Mouse (Mus musculus) thymus, postnatal 14 days (tissue): ENCODE results near the gene Ifitm3.
"Not testable (repeated sequence)": the region's sequence is repeated elsewhere in the genome, so short reads cannot be mapped to it uniquely, and the experiment has no call there.

ENCODE experiments used
- DNase-seq: peaks from one replicate; pipeline ENCODE4 v3.0.0; 2021

The Ifitm3 gene

DNA sequence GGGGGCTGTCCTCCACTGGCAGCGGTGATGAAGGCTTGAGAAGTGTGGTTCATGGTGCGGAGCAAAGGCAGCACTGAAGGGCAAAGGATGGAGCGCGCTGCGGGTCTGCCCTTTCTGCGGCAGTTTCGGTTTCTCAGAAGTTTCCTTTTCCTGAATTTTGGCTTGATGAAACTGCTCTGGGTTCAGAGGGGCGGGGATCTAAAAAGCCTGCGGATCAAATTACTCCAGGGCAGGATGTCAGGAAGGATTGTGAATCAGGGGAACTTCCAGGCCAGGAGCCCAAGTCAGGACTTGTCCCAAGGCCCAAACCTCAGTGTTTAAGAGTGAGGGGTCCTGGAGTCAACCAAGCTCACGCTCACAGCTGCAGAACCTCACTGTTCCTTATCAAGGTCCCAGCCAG, at the start of gene Ifitm3:
TSS of gene Ifitm3 (minus strand) at position 178 of the 400 bp plus-strand sequence.
- DNase-seq = no peak

DNA sequence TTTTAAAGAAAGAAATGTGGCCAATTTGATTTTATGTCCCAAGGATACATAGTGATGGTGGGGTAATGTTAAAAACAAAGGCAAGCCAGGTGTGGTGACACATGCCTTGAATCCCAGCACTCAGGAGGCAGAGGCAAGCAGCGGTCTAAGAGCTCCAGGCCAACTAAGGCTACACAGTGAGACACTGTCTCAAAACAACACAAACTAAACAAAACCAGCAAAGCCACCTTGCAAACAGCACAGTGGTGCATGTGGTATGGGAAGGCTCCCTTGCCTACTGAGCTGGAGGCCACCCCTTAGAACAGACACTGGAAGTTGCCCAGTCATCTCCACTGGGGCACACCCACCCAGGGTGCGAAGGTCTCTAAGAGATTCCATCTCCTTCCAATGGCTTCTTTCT, 49.4 kb upstream of the Ifitm3 start:
- no peak for DNase-seq

DNA sequence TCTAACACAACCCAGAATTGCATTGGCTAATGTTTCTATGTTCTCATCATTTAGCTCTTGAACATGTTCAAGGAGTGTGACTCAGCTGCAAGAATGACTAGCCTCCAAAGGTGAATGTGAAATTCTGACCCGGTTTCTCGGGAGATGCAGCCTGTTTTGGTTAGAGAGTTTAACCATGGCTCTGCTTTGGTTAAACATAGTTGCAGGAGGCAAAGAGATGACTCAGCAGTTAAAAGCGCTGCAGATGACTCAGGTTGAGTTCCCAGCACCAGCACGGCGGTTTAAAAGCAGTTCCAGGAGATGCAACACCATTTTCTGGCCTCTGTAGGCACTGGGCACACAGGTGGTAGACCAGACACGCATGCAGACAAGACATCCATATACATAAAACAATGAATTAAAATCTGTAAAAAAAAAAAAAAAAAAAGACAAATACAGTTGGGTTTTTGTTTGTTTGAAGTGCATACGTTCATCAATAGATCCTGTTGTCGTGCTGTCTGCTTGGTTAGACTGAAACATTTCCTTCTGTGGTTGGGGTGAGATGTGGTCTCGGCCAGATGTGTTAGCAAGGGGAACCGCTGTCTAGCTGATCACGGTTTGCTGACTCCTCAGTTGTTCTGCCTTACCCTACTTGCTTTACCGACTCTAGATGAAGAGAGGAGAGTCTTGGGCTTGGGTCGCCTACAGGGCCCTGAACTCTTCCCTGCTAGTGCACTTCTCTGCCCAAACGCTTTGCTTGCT, 48.2 kb upstream of the Ifitm3 start:
- no peak for DNase-seq

DNA sequence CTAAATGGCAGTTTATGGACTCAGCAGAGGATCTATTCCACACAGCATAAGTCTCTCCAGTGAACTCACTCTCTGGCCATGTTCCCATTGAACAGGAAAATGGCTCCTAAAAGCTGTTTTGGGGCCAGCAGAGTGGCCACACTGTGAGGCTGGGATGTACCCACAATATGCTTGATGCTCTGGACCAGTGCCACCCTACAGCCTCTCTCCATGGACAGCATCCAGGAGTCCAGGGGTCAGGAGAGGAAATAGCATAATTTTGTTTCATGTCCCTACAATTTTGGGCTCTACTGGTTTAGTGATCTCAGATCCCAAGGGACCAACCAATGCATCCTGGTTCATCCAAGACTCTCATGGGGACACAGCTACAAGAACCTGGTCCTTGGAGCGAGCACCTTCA, 47.0 kb upstream of the Ifitm3 start:
- no peak for DNase-seq

DNA sequence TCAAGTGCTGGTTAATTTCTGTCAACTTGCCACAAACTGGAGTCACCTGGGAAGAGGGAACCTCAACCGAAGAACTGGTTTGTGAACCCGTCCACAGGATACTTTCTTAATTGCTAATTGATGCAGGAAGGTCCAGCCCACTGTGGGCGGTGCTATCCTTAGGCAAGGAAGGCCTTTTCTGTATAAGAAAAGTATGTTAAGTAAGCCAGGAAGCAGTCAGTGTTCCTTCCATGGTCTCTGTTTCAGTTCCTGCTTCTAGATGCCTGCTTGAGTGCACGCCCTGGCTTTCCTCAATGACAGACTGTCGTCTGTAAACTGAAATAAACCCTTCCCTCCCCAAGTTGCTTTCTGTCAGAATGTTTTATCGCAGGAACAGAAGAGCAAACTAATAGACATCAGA, 46.4 kb upstream of the Ifitm3 start:
- no peak for DNase-seq

DNA sequence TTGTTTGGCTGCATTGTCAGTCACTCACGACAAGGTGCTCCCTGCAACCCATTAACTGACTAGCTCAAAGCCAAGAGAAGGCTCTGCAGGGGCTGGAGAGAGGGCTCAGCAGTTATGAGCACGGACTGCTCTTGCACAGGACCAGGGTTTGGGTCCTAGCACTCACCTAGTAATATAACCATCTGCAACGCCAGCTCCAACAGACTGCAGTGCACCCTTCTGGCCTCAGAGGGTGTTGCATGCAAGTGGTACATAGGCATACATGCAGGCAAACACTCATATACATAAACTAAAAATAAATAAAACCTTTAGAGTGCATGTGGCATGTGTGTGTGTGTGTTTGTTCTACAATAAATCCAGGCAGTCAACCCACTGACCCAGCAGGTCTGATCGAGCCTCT, 45.2 kb upstream of the Ifitm3 start:
- no peak for DNase-seq

DNA sequence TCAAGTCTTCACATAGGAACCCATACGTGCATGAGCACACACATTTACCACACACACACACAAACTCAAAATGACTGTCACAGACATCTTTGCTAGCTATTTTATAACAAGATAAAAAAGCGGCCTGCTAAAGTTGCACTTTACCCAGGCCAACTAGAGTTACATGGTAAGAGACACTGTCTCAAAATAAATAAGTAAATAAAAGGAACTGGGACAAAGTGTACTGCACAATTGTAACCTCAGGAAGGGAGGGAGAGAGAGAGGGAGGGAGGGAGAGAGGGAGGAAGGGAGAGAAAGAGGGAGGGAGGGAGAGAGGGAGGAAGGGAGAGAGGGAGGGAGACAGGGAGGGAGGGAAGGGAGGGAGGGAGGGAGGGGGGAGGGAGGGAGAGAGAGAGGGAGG, 41.9 kb upstream of the Ifitm3 start:
- no peak for DNase-seq

DNA sequence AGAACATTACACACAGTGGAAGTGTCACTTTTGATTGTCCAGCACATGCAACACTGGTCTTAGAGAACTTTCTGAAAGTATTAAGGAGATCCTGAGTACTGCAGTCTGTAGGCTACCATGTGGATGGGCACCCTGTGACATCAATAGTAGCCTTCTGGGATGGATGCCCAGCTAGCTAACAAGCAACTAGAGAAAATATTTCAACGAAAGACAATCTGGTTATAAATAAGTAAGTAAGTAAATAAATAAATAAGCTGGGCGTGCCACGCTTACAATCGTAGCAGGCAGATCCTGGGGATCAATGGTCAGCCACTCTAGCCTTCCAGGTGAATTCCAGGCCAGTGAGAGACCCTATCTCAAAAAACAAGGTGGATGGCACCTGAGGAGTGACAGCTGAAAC, 41.4 kb upstream of the Ifitm3 start:
- DNase-seq = no peak

DNA sequence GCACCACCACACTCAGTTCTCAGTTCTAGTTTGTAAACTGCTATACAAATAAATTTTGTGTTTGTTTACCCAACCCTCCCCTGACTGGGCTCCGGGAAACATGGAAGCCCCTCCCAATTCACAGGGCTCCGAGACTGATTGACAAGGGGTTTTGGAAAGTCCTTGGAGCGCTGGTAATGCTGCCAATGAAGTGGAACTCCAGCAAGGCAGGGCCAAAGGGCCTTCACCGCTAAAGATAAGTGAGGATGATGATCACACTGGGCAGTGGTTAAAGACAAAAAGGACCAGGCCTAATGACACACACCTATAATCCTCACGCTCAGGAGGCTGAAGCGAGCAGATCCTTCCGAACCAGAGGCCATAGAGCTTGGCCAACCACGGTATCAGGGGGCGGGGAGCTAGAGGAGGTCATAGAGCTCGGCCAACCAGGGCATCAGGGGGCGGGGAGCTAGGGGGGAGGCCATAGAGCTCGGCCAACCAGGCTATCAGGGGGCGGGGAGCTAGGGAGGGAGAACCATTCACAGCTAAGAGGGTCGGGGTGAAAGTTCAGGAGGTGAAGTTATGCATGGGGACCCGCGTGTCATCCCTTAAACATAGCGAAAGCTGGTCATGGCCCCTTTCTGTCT, 40.6 kb upstream of the Ifitm3 start:
- no peak for DNase-seq

DNA sequence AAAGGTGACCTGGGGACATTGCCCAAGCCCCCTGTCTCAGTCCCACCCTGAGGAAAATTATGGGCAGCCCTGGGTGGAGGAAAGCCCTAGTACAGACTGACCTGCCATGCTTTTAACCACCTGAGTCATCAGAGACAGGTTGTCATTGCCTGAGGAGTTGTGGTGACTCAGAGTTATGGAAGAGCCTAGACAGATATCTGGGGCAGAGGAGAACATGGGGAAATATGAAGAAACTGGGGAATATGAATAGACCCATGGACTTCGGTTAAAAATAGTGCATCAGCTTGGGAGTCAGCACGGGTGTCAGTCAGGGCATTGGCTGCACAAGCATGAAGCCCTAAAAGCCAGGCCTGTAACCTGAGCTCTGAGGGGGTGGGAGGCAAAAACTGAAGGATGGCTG, 38.8 kb upstream of the Ifitm3 start:
- DNase-seq = no peak

DNA sequence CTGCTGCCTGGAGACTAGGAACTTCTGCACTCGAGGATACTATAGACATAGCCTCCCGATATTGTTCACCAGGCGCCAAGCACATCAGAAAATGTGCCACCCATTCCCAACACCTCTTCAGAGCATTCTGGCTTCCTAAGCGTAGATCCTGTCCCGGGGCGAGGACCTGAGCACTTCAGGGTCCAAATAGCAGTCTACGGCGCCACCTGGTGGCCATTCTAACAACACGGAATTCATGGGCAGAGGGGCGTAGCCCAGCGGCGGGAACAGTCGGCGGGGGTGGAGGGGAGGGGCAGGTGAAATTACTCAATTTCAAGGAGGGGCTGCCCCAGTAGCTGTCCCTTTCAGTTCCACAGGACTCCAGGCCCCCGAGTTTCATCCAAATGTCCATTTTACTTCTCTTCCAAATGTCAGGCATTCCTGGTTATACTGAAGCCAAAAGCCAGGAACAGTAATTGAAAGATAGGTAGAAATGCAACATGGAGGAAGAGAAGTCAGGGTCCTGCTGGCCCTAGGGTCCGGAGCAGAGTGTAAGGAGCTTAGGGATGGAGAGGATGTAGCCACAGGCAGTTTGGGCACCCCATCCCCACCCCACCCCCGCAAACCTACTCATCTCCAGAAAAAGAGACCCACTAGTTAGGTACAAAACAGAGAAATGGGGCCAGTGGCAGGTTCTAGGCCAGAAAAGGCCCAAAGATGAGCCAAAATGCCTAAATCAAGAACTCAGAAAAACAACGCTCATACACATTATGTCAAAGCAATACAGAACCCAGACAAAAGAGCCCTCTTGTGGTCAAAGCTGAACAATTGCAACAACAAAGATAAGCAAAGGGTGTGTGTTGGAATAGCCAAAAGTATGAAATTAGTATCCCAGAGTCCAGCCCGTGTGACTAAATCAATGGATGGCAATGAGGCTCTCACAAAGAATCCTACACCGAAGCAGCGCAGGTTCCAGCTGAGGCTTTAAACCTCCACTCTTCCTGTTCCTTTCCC, 38.0 kb upstream of the Ifitm3 start:
- peak; percentile 90 for DNase-seq

DNA sequence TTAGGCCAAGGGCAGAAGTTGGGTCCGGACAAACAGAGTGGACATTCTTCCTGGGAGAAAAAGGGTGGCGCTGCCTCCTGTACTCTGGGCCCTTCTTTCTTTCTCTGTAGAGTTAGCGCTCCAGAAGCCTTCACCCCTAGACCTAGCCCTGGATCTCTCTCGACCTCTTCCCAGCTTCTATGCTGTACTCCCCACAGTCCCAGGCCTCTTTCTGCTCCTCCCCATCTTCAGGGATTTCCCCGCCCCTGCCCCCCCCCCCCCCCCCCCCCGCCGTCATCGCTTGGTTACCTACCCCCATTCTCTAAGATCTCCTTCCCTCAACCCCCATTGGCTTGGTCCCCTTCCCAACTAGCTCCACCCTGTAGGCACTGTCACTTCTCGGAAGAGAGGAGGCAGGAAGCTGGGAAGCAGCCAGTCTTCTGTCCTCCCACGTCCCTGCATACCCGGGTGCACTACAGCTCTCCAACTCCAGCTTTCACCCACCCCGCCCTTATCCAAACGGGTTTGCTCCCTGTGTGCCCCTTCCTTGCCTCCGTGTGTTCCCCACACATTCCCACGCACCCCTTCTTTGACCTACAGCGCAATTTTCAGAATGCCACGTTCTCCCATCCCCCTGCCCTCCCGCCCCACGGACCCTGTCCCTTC, 37.1 kb upstream of the Ifitm3 start:
- DNase-seq = no peak

DNA sequence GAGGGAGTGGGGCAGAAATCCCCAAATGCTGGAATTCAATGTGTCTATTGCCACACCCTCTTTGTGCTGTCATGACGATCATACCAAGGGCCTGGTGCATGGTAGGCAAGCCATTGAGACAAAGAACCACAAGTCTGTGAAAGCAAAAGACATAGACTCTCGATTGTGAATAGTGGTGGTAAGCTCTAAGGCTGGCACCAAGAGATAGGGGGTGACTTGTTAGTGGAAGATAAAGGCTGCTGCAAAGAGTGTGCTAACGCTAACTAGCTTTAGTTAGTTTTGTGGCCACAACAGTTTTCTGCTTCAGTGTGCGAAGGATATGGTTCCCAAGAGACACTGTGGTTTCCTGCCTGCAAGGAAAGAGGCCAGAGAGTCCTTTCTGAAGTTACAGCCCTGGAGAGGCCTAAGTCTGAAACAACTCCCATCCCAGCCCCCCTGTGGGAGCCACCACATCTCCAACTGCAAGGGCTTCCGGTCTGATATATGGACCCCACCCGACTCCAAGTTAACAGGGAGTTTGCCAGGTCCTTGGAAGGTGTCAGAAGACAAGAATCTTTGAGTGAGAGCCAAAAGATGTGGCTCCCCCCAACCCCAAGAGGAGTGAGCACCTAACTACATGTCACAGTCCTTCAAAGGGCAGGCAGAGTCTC, 36.5 kb upstream of the Ifitm3 start:
- no peak for DNase-seq

DNA sequence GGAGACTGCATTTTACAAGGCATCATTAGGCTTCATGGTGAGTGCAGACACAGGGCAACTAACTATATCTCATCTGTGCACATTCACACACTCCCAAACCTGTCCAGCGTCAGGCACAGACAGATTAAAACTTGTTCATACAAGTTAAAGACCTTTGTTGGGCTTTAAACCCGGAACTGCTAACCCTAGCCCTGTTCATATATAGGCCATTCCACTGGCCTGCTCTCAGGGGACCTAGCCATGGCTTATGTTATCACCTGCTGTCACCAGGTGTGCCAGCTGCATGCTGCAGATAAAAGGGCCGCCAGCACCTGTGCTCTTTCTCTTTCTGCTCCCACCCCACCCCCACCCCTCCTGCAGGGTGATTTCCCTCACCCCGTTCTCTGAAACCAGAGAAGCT, 32.0 kb upstream of the Ifitm3 start:
- DNase-seq = no peak

DNA sequence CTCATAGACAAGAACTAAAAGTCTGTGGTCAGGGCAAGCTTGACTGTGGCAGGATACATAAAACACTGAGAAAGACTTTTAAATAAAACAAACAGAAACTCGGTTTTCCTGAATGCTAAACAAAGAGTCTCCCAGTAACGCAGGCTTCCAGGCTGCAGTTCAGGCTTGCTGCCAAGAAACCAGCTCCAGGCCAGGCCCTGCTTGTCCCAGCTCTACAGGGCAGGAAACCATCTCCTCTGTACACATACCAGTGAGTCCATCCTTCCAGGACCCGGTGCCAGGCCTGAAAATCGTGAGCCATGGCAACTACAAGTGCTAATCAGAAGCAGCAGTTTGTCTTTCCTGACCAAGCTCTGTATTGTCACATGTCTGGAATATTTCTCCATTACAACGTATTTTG, 31.1 kb upstream of the Ifitm3 start:
- no peak for DNase-seq

DNA sequence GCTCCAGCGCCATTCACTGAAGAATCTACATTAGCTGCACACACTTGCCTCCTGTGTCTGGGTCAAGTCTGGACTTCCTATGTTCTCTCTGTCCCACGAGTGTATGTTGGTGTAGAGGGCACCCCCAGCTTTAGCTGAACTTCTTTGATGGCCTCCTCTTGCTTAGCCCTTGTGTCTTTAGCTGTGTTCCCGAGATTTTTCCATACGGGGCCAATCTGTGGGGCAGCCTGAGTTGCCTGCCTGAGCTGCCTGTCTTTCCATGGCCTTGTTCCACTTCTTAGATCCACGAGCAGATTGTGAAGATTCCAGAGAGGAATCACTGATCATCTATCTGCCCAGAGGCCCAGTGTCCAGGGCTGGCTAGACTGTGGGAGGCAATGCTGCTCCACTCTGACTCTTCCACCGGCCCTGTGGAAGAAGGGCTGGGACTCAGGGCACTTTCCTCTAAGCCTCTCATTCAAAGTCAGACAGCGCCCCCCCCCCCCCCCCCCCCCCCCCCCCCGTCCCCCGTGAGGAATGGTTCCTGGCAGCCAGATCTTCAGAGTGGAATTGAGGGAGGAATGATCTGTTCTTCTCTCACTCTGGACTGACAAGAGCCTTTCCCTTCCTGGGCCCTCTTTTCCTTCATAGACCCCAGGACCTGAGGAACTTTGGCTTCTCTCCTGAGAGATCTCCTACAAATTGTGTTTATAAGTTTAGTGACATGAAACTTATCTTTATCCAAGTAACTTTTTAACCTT, 30.5 kb upstream of the Ifitm3 start:
- DNase-seq = no peak

DNA sequence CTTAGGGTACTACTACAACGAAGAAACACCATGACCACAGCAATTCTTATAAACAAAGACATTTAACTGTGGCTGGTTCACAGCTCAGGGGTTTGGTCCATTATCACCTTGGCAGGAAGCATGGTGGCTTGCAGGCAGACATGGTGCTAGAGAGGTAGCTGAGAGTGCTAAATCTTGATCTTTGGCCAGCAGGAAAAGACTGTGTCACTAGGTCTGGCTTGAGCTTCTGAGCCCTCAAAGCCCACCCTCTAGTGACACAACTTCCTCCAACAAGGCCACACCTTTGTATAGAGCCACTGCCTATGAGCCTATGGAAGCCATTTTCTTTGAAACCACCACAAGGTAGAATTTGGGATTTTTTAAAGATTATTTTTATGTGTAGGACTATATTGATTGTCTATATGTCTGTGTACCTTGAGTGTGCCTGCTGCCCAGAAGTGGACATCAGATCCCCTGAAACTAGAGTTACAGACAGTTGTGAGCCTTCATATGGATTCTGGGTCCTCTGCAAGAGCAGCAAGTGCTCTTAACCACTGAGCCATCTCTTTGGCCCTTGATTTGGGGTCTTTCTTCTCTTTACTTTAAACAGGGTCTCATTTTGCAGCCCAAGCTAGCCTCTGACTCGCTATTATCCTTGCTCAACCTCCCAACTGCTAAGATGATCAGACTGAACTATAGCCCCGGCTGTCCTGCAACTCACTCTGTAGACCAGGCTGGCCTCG, 29.0 kb upstream of the Ifitm3 start:
- DNase-seq = no peak

DNA sequence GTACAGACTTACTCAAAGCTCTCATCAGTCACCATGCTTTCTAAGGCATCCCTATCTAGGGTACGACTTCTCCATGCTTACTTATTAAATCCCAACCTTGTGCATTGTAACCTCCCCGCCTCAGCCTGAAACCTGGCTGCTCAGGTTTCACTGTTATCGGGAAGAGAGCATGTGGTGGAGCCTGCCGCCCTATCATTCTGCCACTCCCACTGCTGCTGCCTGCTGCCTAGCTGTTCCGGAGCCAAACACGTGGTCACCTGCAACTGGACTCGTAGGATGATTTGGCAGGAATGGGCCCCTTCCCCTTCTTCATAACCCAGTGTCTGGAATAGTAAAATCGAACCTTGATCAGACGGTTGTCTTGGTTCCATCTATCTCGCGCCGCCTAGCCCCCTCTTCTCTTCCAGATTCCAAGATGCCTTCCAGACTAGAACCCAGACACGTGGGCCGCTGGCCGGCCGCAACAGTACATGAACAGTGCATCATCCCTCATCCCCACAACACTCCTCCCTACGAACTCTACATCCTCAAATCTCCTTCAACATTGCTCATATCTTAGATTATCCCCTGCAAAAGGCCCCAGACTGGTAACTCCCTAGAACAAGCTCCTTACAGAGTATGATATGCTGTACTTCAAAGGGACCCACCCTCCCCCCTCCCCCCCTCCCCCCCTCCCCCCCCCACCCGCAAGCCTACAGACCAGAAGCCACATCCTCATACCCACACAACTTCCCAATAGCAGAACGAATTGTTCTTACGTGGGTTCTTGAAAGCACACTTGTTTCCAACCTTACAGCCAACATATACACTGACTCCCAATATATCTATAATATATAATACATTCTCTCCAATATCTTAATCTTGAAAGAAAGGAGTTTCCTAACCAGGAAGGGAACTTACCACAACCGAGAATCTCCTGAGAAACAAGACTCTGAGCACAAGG, 27.8 kb upstream of the Ifitm3 start:
- no peak for DNase-seq

DNA sequence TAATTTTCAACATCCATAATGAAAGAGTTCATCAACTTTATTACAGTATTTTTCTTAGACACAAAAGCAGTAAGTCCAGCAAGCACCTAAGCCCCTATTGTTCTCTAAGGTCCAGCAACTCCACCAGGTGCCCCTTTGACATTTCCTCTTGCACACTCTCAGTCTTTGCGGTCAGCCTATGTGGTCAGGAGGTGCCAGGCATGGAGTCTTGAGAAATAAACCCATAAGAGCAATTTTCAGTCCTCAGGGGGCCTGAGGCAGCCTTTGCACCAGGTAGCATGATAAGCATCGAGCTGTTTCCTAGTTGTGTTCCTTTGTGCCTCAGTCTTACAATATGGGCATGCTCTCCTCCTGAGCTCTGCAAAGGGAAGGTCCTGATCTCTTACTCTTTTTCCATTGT, 26.1 kb upstream of the Ifitm3 start:
- DNase-seq = not testable (repeated sequence)
